Mouse (Mus musculus): ENCODE data around the gene Car6.

The Car6 gene

GRCm38 (mm10) chr4:150228581-150229348 lies 27.6 kb upstream of the Car6 start:
- DNase-seq (ENCODE audit: low spot score), result no peak

DNA sequence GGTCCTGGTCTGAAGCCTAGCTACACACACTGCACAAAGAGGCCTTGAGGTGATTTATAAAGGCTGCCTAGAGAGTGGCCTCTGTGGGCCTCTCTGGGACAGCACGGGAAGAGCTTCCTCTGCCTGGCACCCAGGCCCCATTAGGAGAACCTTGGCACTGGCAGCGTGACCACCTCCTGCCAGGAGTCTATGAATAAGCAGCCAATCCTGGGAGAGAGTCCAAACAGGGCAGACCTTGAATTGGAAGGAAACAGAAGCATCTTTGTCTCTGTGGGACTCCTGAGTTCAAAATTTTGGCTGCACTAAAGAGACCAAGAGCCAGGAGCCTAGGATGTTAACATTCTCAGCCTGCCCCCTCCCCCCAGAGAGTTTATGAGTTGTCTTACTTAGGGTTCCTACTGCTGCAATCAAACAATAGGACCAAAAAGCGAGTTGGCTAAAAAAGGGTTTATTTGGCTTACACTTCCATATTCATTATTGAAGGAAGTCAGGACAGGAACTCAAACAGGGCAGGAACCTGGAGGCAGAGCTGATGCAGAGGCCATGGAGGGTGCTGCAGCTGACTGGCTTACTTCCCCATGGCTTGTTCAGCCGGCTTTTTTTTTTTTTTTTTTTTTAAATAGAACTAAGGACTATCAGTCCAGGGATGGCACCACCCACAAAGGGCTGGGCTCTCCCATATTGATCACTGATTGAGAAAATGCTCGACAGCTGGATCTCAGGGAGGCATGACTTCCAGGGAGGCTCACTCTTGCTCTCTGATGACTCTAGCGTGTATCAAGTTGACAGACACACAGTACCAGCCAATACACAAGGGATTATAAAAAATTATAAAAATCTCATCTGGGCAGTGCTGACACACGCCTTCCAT lies 25.9 kb upstream of the Car6 start:
- DNase-seq (ENCODE audit: low spot score), result no peak

- no peak for DNase-seq (ENCODE audit: low spot score)
Measured at GRCm38 (mm10) chr4:150225700-150226099, 24.6 kb upstream of the Car6 start.

DNA sequence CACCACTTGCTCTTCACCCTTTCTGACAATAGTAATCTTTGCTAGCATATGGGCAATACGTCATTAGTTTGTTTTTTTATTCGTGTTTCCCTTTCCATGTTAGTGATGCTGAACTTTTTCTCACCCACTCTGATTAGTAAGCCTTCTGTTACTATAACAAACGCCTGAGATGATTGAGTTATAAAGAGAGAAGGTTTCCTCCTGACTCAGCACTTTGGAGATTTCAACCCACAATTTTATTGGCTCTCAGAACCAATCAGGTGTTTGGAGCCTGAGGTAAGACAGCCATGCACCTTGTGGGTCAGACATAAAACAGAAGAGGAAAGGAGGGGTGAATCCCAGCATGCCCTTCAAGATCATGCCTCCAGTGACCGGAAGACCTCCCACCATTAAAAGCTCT lies 22.7 kb upstream of the Car6 start:
- no peak for DNase-seq (ENCODE audit: low spot score)

DNA sequence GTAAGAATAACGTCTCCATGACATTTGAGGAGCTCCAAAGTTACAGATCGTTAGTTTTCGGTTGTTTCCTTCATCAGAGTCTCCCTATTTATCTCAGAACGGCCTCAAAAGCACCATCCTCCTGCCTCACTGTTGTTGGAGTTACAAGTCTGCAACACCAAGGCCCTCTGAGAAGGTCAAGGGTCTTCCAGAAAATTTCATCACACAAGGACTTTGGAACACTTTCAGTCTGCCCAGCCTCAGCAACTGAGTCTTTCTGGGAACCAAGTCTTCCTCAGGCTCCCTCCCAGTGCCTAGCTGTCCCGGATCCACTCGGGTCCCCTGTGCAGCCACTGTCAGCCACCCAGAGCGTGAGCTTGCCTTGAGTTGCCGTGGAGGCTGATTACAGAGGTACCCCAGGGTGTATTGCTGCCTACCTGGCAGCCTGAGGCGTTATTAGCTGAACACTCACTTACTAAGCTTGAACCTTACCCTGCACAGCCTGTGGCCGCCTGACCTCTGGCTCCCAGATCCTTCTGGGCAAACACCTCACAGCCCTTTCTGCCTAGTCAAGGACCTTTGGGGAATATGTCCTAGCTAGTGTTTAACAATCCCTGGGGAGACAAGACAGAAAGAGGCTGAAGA lies 20.0 kb upstream of the Car6 start:
- no peak for DNase-seq (ENCODE audit: low spot score)

- no peak for DNase-seq (ENCODE audit: low spot score)
Measured at GRCm38 (mm10) chr4:150220584-150220983, 19.5 kb upstream of the Car6 start.

DNA sequence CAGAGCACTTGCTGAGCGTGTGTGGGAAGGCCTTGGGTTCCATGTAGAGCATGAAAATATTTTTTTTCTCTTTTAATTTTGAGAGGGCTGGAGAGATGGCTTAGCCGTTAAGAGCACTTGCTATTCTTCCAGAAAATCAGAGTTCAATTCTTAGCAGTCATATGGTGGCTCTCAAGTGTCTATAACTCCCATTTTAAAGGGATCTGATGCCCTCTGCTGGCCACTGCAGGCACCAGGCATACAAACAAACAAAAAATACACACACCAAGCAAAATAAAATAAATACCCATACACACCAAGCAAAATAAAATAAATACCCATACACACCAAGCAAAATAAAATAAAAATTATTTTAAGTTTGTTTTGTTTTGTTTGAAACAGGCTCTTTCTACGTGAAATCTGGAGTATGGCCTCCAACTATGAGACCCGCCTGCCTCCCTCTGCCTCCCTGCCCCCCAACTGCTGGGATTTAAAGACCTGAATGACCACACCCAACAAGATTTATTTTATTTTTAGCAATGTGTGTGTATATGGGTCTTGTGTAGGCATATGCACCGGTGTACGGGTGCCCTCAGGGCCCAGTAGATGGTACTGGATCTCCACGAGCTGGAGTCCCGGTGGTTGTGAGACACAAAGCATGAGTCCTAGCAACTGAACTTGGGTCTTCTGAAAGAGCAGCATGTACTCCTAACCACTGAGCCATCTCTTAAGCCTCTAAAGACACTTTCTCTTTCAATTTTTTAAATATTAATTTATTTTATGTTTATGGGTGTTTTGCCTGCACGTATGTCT lies 18.6 kb upstream of the Car6 start:
- no peak for DNase-seq (ENCODE audit: low spot score)

- no peak for DNase-seq (ENCODE audit: low spot score)
Measured at GRCm38 (mm10) chr4:150217935-150218334, 16.8 kb upstream of the Car6 start.

- DNase-seq (ENCODE audit: low spot score), result no peak
Measured at GRCm38 (mm10) chr4:150217042-150217554, 16.0 kb upstream of the Car6 start.

- DNase-seq (ENCODE audit: low spot score), result no peak
Measured at GRCm38 (mm10) chr4:150216423-150216822, 15.3 kb upstream of the Car6 start.

- DNase-seq (ENCODE audit: low spot score), result no peak
Measured at GRCm38 (mm10) chr4:150213910-150214309, 12.8 kb upstream of the Car6 start.

DNA sequence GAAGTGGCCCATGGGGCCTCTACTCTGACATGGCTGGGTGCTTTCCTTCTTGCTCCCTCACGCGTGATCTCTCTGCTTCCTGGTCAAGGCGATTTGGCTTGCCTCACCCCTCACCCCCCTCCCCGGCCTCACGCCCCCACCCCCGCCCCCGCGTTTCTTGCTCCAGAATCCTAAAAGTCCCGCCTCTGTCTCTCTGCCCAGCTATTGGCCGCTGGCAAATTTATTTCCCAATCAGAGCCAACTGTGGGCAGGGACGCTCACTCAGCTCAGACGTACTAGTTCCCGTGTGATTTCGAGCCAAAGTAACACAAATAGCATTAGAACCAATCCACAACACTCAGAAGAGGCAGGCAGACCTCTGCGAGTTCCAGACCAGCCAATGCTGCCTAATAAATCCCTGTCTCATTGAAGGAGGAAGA lies 11.4 kb upstream of the Car6 start:
- DNase-seq (ENCODE audit: low spot score), result no peak

- no peak for DNase-seq (ENCODE audit: low spot score)
Measured at GRCm38 (mm10) chr4:150211930-150212552, 10.9 kb upstream of the Car6 start.

DNA sequence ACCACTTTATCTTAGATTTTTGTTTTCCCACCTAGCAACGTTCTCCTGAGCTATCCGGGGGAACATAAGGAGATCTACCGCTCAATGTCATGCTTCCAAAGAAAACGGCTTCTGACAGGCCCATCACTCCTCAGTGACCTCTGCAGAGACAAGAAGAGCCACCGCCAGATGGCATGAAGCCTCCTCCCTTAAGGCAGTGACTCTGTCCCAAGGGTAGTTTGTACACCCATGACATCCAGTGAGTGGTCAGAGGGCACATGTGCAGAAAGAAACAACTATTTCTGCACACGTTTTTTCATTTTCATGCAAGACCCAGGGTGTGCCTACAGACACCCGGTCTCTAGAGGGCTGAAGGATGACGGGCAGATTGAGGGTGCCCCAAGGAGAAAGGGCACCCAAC lies 9.2 kb upstream of the Car6 start:
- DNase-seq (ENCODE audit: low spot score), result no peak

DNA sequence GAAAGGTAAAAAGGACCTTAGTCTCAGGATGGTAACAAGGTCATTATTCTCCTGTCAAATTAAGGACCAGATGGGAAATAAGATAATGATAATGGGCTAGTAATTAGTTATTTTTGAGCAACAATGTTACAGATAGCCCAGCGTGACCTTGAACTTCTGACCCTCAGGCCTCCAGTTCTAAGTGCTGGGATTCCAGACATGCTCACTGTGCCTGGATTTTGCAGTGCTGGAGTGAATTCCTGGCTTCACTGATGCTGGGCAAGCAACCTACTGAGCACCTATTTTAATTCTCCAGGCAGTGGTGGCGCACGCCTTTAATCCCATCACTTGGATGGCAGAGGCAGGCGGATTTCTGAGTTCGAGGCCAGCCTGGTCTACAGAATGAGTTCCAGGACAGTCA lies 8.6 kb upstream of the Car6 start:
- no peak for DNase-seq (ENCODE audit: low spot score)

DNA sequence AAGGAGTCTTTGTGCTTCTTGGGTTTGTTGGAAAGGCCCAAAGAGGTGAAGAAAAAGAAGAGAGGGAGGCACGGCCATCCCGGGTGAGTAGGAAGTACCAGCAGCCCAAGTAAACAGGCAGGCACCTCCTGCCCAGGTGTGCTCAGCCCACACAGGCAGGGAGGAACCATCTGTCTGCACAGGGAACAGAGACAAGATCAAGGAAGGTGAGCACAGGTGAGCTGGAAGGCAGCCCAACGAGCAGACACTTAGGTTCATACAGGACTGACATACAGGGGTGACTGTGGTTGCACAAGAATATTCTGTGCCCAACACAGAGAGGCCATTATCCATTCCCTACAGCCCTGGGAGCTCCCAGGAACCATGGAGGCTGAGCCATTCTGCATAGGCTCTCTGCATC lies 3.7 kb upstream of the Car6 start:
- DNase-seq (ENCODE audit: low spot score), result no peak

DNA sequence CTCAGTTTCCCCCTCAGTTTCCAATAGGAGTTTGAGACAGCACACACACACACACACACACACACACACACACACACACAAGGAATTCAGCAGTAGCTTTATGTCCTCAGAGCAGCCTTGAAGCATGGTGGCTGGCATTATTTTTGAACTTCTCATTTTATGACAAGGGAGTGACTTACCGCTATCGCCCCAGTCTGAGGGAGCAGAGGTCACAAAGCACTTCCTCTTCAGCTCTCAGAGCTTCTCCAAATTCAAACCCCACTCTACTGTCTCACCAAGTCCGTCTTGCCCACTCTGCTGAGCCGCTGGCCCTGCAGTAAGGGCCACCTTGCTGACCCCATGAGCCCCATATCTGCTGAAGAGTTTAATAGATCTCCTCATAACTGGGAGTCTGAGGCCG lies 1.6 kb upstream of the Car6 start:
- no peak for DNase-seq (ENCODE audit: low spot score)

DNA sequence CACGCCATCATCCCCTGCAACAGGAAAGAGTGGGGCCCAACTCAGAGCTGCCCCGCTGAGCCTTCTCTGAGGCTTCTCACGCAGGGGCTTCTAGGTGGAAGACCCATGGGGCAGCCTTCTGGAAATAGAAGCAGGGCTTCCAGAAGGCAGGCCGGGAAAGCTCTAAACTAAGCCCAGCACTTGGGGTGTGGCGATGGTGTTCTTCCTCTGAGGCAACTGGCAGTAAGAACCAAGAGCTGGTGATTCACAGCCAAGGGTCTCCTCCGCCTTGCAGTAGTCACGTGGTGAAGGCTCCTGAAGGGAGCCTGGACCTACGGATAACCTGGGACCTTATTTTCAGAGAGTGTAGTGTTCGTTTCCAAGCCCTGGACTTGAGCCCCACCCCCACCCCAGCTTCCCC lies 2.9 kb downstream of the Car6 start:
- DNase-seq (ENCODE audit: low spot score), result no peak

DNA sequence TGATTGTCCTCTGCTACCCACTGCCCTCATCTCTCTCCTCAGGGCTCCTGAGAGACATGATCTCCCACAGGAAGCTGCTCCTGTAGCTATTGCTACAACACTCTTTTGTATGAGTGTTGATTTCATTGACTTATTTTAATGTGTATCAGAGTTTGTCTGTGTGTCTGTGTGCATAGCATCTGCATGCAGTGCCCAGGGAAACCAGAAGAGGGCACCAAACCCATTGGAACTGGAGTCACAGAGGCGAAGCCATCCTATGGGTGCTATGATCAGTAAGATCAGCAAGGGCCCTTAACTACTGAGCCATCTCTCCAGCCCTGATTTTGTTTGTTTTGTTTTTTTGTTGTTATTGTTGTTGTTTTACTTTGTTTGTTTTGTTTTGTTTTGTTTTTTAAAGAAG lies 7.2 kb downstream of the Car6 start:
- no peak for DNase-seq (ENCODE audit: low spot score)

- no peak for DNase-seq (ENCODE audit: low spot score)
Measured at GRCm38 (mm10) chr4:150192199-150192598, 8.9 kb downstream of the Car6 start.

DNA sequence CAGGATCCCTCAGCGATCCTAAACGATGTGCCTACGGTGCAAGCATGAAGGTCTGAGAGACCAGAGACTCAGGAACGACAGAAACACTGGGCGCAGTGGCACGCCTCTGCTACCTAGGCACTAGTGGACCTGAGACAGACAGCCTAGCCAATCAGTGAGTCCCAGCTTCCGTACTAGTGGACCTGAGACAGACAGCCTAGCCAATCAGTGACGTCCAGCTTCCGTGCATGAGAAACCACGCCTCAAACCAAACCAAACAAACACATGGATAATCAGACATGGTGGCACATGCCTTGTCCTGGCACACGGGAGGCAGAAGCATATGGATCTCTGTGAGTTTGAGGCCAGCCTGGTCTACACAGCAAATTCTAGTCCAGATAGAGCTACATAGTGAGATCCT lies 12.9 kb downstream of the Car6 start:
- no peak for DNase-seq (ENCODE audit: low spot score)
